In the genomic region with DNA sequence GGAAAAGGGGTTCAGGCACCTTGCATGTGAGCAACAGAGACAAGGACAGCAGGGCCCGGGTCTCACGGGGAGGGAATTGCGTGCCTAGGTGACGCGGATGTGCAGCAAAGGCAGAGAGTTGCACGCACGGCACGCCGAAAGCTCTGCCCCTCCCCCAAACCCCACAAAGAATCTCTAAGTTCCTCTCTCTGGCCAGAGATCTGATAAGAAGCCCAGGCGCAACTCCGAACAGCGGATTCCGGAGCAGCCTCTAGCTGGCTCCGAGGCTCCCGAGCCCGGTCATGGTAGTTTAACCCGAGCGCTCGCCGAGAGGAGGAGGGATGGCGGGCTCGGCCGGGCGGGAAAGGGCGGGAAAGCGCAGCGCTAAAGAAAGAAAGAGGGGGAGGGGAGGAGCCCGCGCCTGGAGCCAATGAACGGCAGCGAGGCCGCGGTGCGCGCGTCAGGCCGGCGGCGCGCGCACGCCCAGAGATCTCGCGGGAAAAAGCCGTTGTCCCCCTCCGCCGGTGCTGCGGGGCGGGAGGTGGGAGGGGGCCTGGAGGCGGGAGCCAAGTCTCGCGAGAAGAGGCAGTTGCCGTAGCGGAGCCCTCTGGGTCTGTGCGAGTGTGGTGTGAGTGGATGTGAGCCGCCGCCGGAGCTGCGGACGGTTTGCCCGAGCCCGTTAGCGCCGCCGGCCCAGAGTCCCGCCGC, we compare ENCODE assay signal across 8 mouse cellular contexts. TPM values are rescaled to one million over a fixed set of nuclear protein-coding genes. Genes with fewer than 3 reads are reported as not detected.
A peak's percentile ranks its signal among the peaks of the same experiment; 100 is the strongest.
DNase-seq lines count a peak whose midpoint lies in the region; ATAC-seq and TF ChIP-seq lines count a peak whose summit lies in the region.

Gene Srsf10, plus strand, starts transcription at position 212 of the 687 bp plus-strand sequence.

- H3K4me3 ChIP-seq in heart, embryonic 11.5 days (ENCODE audit: low read depth, low read length) = peak within 1 kb of the TSS; percentile 79
- H3K4me3 ChIP-seq in kidney, postnatal 0 days (replicated peaks; ENCODE audit: low read depth, low read length) = peak within 1 kb of the TSS; percentile 96
- H3K4me3 ChIP-seq in liver, embryonic 11.5 days (ENCODE audit: low read depth, low read length) = peak within 1 kb of the TSS; percentile 99
- peak within 1 kb of the TSS; percentile 93 for H3K4me3 ChIP-seq in stomach, embryonic 14.5 days (ENCODE audit: low read depth, low read length)

- WGBS in heart, embryonic 11.5 days (ENCODE audit: insufficient replicate concordance) = under 1% methylated on average over 65 of the region's 67 CpGs
- whole genome bisulfite sequencing in kidney, postnatal 0 days = under 1% methylated on average over 65 of the region's 67 CpGs
- 0% methylated on average over 67 of the region's 67 CpGs for WGBS in liver, embryonic 11.5 days
- WGBS in stomach, embryonic 14.5 days = under 1% methylated on average over 59 of the region's 67 CpGs

- peak within 1 kb of the TSS; percentile 94 for H3K9ac ChIP-seq in heart, embryonic 11.5 days (ENCODE audit: low read depth, low read length)
- peak within 1 kb of the TSS; percentile 96 for H3K9ac ChIP-seq in kidney, postnatal 0 days (ENCODE audit: low read depth, low read length)
- H3K9ac ChIP-seq in liver, embryonic 11.5 days (ENCODE audit: low read depth, low read length) = peak within 1 kb of the TSS; percentile 98
- peak within 1 kb of the TSS; percentile 95 for H3K9ac ChIP-seq in stomach, embryonic 14.5 days (replicated peaks; ENCODE audit: low read depth, low read length)

- H3K36me3 ChIP-seq in heart, embryonic 11.5 days (ENCODE audit: control insufficient read depth, insufficient read depth, low read length) = no peaks in the 10 kb centered on the region
- no peaks in the 10 kb centered on the region for H3K36me3 ChIP-seq in kidney, postnatal 0 days (ENCODE audit: insufficient read depth, low read length)
- H3K36me3 ChIP-seq in liver, embryonic 11.5 days (ENCODE audit: control insufficient read depth, insufficient read depth, low read length) = peaks cover 3% of the 10 kb centered on the region; the same call in 1 of the 2 replicates
- peaks cover 7% of the 10 kb centered on the region; the same call in 1 of the 2 replicates for H3K36me3 ChIP-seq in stomach, embryonic 14.5 days (ENCODE audit: control insufficient read depth, insufficient read depth, low read length)

- no peaks in the 10 kb centered on the region for H3K27me3 ChIP-seq in heart, embryonic 11.5 days (ENCODE audit: control insufficient read depth, insufficient read depth, low read length)
- H3K27me3 ChIP-seq in kidney, postnatal 0 days (ENCODE audit: insufficient read depth, low read length) = no peaks in the 10 kb centered on the region
- no peaks in the 10 kb centered on the region for H3K27me3 ChIP-seq in liver, embryonic 11.5 days (replicated peaks; ENCODE audit: control insufficient read depth, insufficient read depth, low read length)
- no peaks in the 10 kb centered on the region for H3K27me3 ChIP-seq in stomach, embryonic 14.5 days (ENCODE audit: control insufficient read depth, insufficient read depth, low read length)

- ATAC-seq in erythroblast, adult 5-6 weeks (replicated peaks; ENCODE audit: low FRiP score, poor library complexity, severe bottlenecking) = peak; percentile 59
- peak; percentile 91 for ATAC-seq in heart, embryonic 11.5 days (replicated peaks; ENCODE audit: insufficient number of reproducible peaks, low FRiP score, low TSS enrichment)
- ATAC-seq in kidney, postnatal 0 days (replicated peaks; ENCODE audit: low FRiP score, low read depth) = peak; percentile 96
- ATAC-seq in liver, embryonic 11.5 days (replicated peaks; ENCODE audit: low FRiP score) = peak; percentile 93
- peak; percentile 93 for ATAC-seq in stomach, embryonic 14.5 days (ENCODE audit: insufficient number of reproducible peaks, insufficient read depth, low FRiP score, low read depth)

- peak within 1 kb of the TSS; percentile 85 for H3K4me2 ChIP-seq in heart, embryonic 11.5 days
- peak within 1 kb of the TSS; percentile 86 for H3K4me2 ChIP-seq in kidney, postnatal 0 days (ENCODE audit: low read length)
- H3K4me2 ChIP-seq in liver, embryonic 11.5 days = peak within 1 kb of the TSS; percentile 98
- H3K4me2 ChIP-seq in stomach, embryonic 14.5 days (replicated peaks; ENCODE audit: low read depth, low read length) = peak within 1 kb of the TSS; percentile 88

- peaks cover 28% of the 10 kb centered on the region for H3K4me1 ChIP-seq in heart, embryonic 11.5 days (ENCODE audit: control insufficient read depth, insufficient read depth, low read length)
- H3K4me1 ChIP-seq in kidney, postnatal 0 days (replicated peaks; ENCODE audit: insufficient read depth, low read length) = peaks cover 24% of the 10 kb centered on the region
- H3K4me1 ChIP-seq in liver, embryonic 11.5 days (replicated peaks; ENCODE audit: control insufficient read depth, insufficient read depth, low read length) = peaks cover 51% of the 10 kb centered on the region
- peaks cover 27% of the 10 kb centered on the region; the same call in 1 of the 2 replicates for H3K4me1 ChIP-seq in stomach, embryonic 14.5 days (ENCODE audit: control insufficient read depth, insufficient read depth, low read length)

- no peak for TF ChIP-seq CTCF in kidney, postnatal 0 days (IDR thresholded peaks at IDR 0.05; ENCODE audit: low read depth)

- peak; percentile 94 to 95 for DNase-seq in B cell, adult 2 months
- peak; percentile 99 for DNase-seq in brain, adult 2 months (ENCODE audit: low read depth, low spot score)
- peak; percentile 99 for DNase-seq in kidney, postnatal 0 days (ENCODE audit: low spot score)
- DNase-seq in liver, embryonic 11.5 days (ENCODE audit: low spot score) = peak; percentile 98
- DNase-seq in naive thymus-derived CD4-positive, alpha-beta T cell, adult 2 months (ENCODE audit: low read depth) = peak; percentile 98

- H3K9me3 ChIP-seq in heart, embryonic 11.5 days (replicated peaks; ENCODE audit: control insufficient read depth, low read length) = no peaks in the 10 kb centered on the region
- no peaks in the 10 kb centered on the region for H3K9me3 ChIP-seq in kidney, postnatal 0 days (replicated peaks; ENCODE audit: low read length)
- no peaks in the 10 kb centered on the region for H3K9me3 ChIP-seq in liver, embryonic 11.5 days (ENCODE audit: control insufficient read depth, low read length)
- no peaks in the 10 kb centered on the region for H3K9me3 ChIP-seq in stomach, embryonic 14.5 days (ENCODE audit: control insufficient read depth, low read depth, low read length)

- peak within 1 kb of the TSS; percentile 99 for H3K27ac ChIP-seq in heart, embryonic 11.5 days (ENCODE audit: low read depth, low read length)
- H3K27ac ChIP-seq in kidney, postnatal 0 days = peak within 1 kb of the TSS; percentile 99
- peak within 1 kb of the TSS; percentile 97 for H3K27ac ChIP-seq in liver, embryonic 11.5 days (ENCODE audit: low read depth, low read length)
- H3K27ac ChIP-seq in stomach, embryonic 14.5 days (ENCODE audit: low read length) = peak within 1 kb of the TSS; percentile 100

RNA-seq across cellular contexts. Expression of gene Srsf10, which starts in this region (rescaled TPM):
- total RNA-seq in erythroblast, adult 5-6 weeks (2015; ENCODE audit: low replicate concordance) = 116 and 151 TPM in 2 replicates
- 176 and 297 TPM in 2 replicates for total RNA-seq in erythroblast, adult 5-6 weeks (2017; ENCODE audit: low replicate concordance)
- 191 and 202 TPM in 2 replicates for polyA plus RNA-seq in heart, embryonic 11.5 days (2014; fragmentation: Nextera tagmentation; extraction: Ambion mirVana)
- polyA plus RNA-seq in kidney, postnatal 0 days (2015; fragmentation: Nextera tagmentation; extraction: Ambion mirVana) = 192 and 194 TPM in 2 replicates
- polyA plus RNA-seq in liver, embryonic 11.5 days (2014; fragmentation: Nextera tagmentation; extraction: Ambion mirVana) = 233 and 249 TPM in 2 replicates
- polyA plus RNA-seq in stomach, embryonic 14.5 days (2014; fragmentation: Nextera tagmentation; extraction: Ambion mirVana) = 297 and 298 TPM in 2 replicates

Comparison
In these comparisons a context has a peak if more than half of its experiments do, and no peak if none do; other contexts are left out.
1. Peak in every context shown above with its lines: DNase-seq, ATAC-seq, H3K4me3 ChIP-seq and H3K27ac ChIP-seq.